In genomic region chr1:62728421-62728820, GRCm38 (mm10) we compare ENCODE assay signal across 16 mouse cellular contexts. TPM values are rescaled to one million over a fixed set of nuclear protein-coding genes. Genes with fewer than 3 reads are reported as not detected.
DNase-seq lines count a peak whose midpoint lies in the region; ATAC-seq lines count a peak whose summit lies in the region.
"Had no signal": no experiment of that assay in that cellular context is flagged by ENCODE, and none has a peak within 500 bp of the region (broad histone marks: within the 10 kb centered on the region; RNA-seq: fewer than 3 reads in every experiment).

No protein-coding gene starts in this region.

- H3K4me1 ChIP-seq in heart, embryonic 15.5 days (replicated peaks) = peaks cover 20% of the 10 kb centered on the region
- peaks cover 39% of the 10 kb centered on the region for H3K4me1 ChIP-seq in kidney, embryonic 16.5 days (ENCODE audit: insufficient read depth, low read length)
- peaks cover 56% of the 10 kb centered on the region for H3K4me1 ChIP-seq in brown adipose tissue, adult 24 weeks (ENCODE audit: control insufficient read depth, insufficient read depth, insufficient read length, low read length)
- H3K4me1 ChIP-seq in embryonic facial prominence, embryonic 13.5 days = peaks cover 53% of the 10 kb centered on the region

- H3K27me3 ChIP-seq in heart, embryonic 15.5 days = no peaks in the 10 kb centered on the region
- no peaks in the 10 kb centered on the region; the same call in 1 of the 2 replicates for H3K27me3 ChIP-seq in kidney, embryonic 16.5 days (ENCODE audit: insufficient read depth, low read length)
- no peaks in the 10 kb centered on the region for H3K27me3 ChIP-seq in embryonic facial prominence, embryonic 13.5 days
- H3K27me3 ChIP-seq: forebrain, embryonic 12.5 days; limb, embryonic 15.5 days; neural tube, embryonic 12.5 days; stomach, embryonic 15.5 days had no signal

- H3K9ac ChIP-seq in heart, embryonic 15.5 days = no peak overlapping the region
- H3K9ac ChIP-seq in kidney, embryonic 16.5 days (replicated peaks; ENCODE audit: low read length) = no peak overlapping the region
- no peak overlapping the region for H3K9ac ChIP-seq in embryonic facial prominence, embryonic 13.5 days
- H3K9ac ChIP-seq: forebrain, embryonic 12.5 days; limb, embryonic 15.5 days; neural tube, embryonic 12.5 days; stomach, embryonic 15.5 days had no signal

- peak overlapping the region; percentile 65 for H3K27ac ChIP-seq in heart, embryonic 15.5 days
- peak overlapping the region; percentile 88 for H3K27ac ChIP-seq in kidney, embryonic 16.5 days (ENCODE audit: low read length)
- peak overlapping the region; percentile 67 for H3K27ac ChIP-seq in brown adipose tissue, adult 24 weeks (replicated peaks; ENCODE audit: low read depth, low read length)
- H3K27ac ChIP-seq in embryonic facial prominence, embryonic 13.5 days = 0 out of 2 replicates have a peak overlapping the region, but pooled peaks have one; percentile 28
- H3K27ac ChIP-seq: forebrain, embryonic 12.5 days; limb, embryonic 15.5 days; neural tube, embryonic 12.5 days had no signal

- 51% methylated on average over 6 of the region's 6 CpGs for WGBS in heart, embryonic 15.5 days
- 26% methylated on average over 6 of the region's 6 CpGs for WGBS in kidney, embryonic 16.5 days
- 63% methylated on average over 6 of the region's 6 CpGs for WGBS in embryonic facial prominence, embryonic 13.5 days

- no peak overlapping the region for H3K4me2 ChIP-seq in heart, embryonic 15.5 days
- no peak overlapping the region for H3K4me2 ChIP-seq in kidney, embryonic 16.5 days (replicated peaks; ENCODE audit: low read depth, low read length)
- no peak overlapping the region for H3K4me2 ChIP-seq in embryonic facial prominence, embryonic 13.5 days
- H3K4me2 ChIP-seq: forebrain, embryonic 12.5 days; limb, embryonic 15.5 days; neural tube, embryonic 12.5 days; stomach, embryonic 15.5 days had no signal

- no peak for DNase-seq in heart, adult 9 months (ENCODE audit: low spot score in 2 of 2)
- DNase-seq in kidney, postnatal 4 days = no peak
- no peak for DNase-seq in frontal cortex, postnatal 36 days (ENCODE audit: low spot score in 2 of 2)
- DNase-seq: adrenal gland, postnatal 36 days; cerebellum, adult 9-11 months; kidney, adult 11 months; lung, adult 18-20 months; spleen, adult 18-20 months had no signal

- ATAC-seq in heart, embryonic 15.5 days (replicated peaks; ENCODE audit: insufficient number of reproducible peaks, insufficient read depth, low FRiP score, low read depth) = no peak
- ATAC-seq in kidney, embryonic 16.5 days (ENCODE audit: low FRiP score, low TSS enrichment) = peak; percentile 18; the same call in 1 of the 2 replicates
- ATAC-seq in embryonic facial prominence, embryonic 13.5 days (ENCODE audit: insufficient number of reproducible peaks, insufficient read depth, low FRiP score, low TSS enrichment, low read depth) = no peak

- no peak overlapping the region for H3K4me3 ChIP-seq in heart, embryonic 15.5 days
- no peak overlapping the region for H3K4me3 ChIP-seq in kidney, embryonic 16.5 days (ENCODE audit: low read length)
- no peak overlapping the region for H3K4me3 ChIP-seq in brown adipose tissue, adult 24 weeks (ENCODE audit: insufficient read depth, low read depth, low read length)
- no peak overlapping the region for H3K4me3 ChIP-seq in embryonic facial prominence, embryonic 13.5 days
- H3K4me3 ChIP-seq: forebrain, embryonic 12.5 days; limb, embryonic 15.5 days; neural tube, embryonic 12.5 days; stomach, embryonic 15.5 days had no signal

- no peaks in the 10 kb centered on the region for H3K9me3 ChIP-seq in heart, embryonic 15.5 days (replicated peaks)
- no peaks in the 10 kb centered on the region for H3K9me3 ChIP-seq in kidney, embryonic 16.5 days (ENCODE audit: low read length)
- H3K9me3 ChIP-seq in embryonic facial prominence, embryonic 13.5 days = no peaks in the 10 kb centered on the region
- H3K9me3 ChIP-seq: forebrain, embryonic 12.5 days; limb, embryonic 15.5 days; neural tube, embryonic 12.5 days; stomach, embryonic 15.5 days had no signal

- H3K36me3 ChIP-seq in heart, embryonic 15.5 days = no peaks in the 10 kb centered on the region
- no peaks in the 10 kb centered on the region for H3K36me3 ChIP-seq in kidney, embryonic 16.5 days (ENCODE audit: insufficient read depth, low read length)
- H3K36me3 ChIP-seq in embryonic facial prominence, embryonic 13.5 days = peaks cover 13% of the 10 kb centered on the region
- H3K36me3 ChIP-seq: forebrain, embryonic 12.5 days; stomach, embryonic 15.5 days had no signal

RNA-seq across cellular contexts. Expression of gene Nrp2, which starts 25.3 kb away (rescaled TPM):
- 7.5 and 8.7 TPM in 2 replicates for polyA plus RNA-seq in heart, embryonic 15.5 days (2015; fragmentation: Nextera tagmentation; extraction: Ambion mirVana)
- 10.2 and 11.2 TPM in 2 replicates for polyA plus RNA-seq in kidney, embryonic 16.5 days (2015; fragmentation: Nextera tagmentation; extraction: Ambion mirVana)
- polyA plus RNA-seq in brown adipose tissue, adult 24 weeks (2012; ENCODE audit: insufficient read depth, insufficient read length, missing spikeins) = 40.3 and 43.2 TPM in 2 replicates
- 48.3 and 51.3 TPM in 2 replicates for polyA plus RNA-seq in embryonic facial prominence, embryonic 13.5 days (2015; fragmentation: Nextera tagmentation; extraction: Ambion mirVana)

Comparison
In these comparisons a context has a peak if more than half of its experiments do, and no peak if none do; other contexts are left out.
1. H3K27ac ChIP-seq: peak in every context shown above with its lines; median percentile 88 in kidney, embryonic 16.5 days; 67 in brown adipose tissue, adult 24 weeks; 65 in heart, embryonic 15.5 days; 28 in embryonic facial prominence, embryonic 13.5 days.